Mouse (Mus musculus) right cerebral cortex, adult 2 months (tissue): ENCODE results near the gene Olfr985.

Source experiments
- DNase-seq, 2 experiments: peaks; one replicate each; pipeline ENCODE4 v3.0.0; 2021 to 2022; ENCODE audit warnings: low spot score in 2 of 2

Olfr985 gene

DNA sequence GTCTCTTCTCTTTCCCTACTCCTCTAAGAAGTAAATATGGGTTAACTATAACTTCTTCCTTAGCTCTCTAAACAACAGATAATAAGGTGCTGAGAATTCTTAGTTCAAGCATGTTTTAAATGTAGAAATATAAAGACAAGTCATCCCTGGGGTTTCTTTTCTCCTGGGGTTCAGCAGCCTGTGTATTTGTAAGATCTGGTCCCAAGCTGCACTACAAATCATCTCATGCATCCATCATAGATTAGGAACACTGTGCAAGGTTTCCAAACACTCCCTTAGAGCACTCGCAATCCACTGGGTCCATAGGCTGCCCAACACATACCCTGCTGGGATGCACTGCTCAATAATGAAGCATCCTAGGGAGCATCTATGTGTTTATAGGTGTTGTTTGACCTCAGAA, at the start of gene Olfr985:
Gene Olfr985 (minus strand): TSS at position 101 of the 400 bp plus-strand sequence.
- DNase-seq: no peak

DNA sequence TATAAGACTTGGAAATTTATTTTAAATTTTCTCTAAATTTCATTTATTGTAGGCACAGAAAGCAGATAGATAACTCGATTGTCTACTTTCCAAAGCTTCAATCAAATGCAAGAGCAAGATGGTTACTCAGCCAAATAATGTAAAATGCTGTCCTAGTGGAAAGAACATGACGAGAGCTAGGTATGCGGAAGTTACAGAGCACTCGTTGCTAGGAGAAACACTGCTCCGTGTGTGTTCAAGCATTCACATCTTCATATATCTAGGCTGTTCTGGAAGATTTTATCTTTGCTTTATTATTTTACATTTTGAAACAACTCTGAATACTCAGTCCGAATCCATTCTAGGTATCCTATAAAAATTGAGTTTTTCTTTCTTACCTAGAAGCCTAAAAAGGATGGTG, 47.0 kb upstream of the Olfr985 start:
- DNase-seq: no peak

DNA sequence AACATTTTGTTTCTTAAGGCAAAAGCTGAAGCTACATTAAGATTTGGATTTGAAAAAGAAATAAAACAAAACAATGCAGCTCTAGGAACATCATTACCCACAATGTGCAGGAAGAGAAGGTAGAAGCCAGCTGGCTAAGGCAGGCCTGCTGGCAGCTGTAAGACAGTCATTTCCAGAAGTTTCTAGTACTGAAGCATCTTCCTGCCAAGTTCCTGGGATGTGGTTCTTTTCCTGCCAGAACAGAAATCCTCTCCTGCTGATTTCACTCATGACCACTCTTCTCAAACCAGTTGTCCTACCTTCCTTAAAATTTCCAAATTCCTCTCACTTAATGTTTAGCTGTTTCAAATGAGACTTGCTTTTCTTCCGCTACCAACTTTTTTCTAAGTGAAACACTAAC, 36.5 kb upstream of the Olfr985 start:
- DNase-seq: no peak

DNA sequence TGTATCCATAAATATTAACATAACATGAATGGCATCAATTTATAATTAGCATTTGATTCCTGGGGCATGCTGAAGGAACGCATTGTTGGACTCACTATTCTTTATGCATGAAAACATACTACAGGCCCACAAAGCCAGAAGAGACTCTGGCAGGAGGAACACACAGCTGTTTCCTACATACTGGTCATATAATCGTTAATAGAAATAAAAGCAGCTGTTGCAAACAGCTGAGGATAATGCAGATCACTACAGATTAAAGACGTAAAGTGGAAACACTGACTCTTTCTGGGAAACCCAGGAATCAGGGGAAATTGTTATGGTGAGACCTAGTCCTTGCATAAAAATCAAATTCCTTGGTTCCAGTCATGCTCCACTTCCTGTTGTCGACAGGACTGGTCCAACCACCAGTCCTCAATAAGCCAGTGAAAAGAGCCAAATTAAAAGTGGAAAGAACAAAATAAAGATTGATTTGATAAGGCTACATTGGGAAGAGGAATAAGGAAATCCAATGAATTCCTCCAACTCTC, 25.2 kb upstream of the Olfr985 start:
- DNase-seq: no peak

DNA sequence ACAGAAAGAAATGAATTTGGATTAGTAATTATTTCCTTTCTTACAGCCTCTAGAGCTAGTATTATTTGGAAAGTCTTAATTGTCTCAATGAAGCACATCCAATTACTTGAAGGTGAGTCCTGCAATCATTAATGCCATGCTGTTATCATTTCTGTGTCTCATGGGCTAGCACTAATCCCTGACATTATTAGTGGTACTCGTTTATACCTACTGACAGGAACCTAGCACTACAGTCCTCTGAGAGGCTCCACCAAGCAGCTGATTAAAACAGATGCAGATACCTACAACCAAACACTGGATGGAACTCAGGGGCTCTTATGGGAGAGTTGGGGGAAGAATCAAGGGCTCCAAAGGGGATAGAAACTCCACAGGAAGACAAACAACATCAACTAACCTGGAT, 11.6 kb upstream of the Olfr985 start:
- no peak for DNase-seq

DNA sequence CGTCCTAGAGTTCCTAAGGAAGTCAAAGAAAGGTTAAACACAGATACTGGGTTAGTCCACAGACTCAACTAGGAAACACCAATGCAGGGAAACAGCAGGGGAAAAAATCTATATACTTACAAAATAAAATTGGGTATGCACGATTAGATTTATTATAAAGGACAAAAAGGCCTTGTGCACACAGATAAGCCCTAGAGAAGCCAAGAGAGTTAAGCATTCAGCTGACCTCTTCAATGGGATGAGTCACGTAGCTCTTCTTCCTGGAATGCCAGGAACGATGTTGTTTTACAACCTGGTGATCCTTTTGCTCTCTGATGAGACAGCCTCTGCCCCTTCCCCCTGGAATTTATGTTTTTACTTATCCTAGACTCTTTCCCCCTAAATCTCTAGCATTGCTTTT, 9.5 kb upstream of the Olfr985 start:
- no peak for DNase-seq

DNA sequence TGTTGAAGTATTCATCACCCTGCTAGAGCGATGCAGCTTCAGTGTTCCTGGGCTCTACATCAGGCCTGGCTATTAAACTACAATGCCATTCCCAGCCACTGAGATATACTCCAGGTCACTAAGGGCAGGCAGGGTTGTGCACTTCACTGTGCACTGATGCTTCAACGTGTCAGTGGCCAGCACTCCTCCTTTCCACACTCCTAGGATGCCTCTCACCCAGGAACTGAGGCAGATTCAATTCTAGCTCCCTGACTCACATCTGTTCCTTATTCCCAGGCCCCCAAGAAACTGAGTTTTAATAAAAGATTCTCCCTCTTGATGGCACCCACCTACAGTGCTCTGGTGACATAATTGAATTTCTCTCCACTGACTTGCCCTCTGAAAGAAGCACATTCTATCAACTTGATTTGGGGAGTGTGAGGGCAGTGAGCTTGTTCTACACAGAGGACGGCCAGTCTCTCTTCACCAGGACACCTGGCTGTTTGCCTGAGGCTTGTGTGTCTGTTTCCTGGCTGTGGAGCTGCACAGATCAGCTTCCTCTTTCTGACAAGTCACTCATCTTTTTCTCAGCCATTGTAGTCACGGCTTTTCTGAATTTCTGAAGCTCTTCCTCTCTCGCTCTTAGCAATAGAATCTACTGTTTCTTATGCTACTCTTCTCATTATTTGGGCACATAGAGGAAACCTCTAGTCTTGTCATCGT, 7.2 kb upstream of the Olfr985 start:
- no peak for DNase-seq

DNA sequence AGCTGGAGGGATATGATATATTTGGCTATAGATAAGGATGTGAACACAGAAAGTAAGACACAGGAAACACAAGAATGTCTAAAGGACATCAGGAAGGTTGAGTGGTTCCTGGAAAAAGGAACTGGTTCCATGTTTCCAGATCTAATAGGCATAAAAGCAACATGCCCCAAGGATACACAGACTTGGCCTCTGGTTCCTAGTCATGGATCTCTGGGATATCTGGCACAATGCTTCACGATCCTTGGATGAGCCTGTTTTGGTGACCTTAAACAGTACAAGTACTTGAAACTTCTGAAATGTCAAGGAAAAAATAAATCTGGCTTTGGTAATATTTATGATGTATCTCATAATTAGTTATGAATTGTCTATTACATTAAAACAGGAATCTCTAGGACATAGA, 572 bp upstream of the Olfr985 start:
- no peak for DNase-seq

DNA sequence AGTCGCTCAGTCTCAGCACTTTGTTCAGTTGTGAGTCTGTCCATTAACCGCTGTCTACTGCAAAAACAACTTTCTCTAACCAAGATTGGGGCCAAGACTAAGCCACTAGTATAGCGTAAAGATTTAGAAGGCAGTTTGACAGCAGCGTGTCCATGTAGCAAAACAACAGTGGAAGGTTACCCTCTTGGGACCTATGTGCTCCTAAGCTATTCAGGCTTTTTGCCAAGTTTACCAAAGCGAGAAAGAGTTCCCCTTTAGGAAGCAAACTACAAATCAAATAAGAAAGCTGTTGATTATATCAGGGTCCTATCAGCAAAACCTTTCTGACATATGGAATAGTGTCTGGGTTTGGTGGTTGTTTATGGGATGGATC, 12.7 kb downstream of the Olfr985 start:
- DNase-seq: no peak

DNA sequence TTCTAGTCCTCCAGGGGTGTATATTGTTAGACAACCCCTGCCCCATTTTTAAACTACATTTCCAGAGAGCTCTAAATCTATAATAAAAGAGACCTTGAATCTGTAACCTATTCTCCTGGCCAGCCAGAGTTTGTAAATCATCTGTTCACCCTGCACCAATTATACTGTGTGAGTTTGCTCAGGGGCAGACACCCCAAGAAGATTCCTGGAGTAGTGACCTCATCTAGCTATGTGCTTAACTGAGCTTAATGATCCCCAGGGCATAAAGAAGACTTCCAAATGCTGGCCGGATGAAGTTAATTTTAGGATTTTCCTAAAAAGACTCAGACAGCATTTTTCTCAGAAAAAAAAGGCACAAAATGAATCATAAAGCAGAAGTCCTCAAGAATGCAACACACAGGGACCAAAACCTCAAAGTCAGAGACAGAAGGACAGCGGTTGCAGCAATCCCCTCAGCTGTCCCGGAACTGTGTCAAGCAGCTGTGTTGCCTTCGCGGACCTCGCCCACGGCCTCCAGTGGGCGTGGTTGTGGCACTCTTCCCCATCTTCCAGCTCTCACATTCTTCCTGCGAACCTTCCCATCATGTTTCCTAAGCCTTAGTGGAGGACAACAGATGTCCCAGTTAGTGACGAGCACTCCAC, 13.2 kb downstream of the Olfr985 start:
- DNase-seq: peak; percentile 12 to 22

DNA sequence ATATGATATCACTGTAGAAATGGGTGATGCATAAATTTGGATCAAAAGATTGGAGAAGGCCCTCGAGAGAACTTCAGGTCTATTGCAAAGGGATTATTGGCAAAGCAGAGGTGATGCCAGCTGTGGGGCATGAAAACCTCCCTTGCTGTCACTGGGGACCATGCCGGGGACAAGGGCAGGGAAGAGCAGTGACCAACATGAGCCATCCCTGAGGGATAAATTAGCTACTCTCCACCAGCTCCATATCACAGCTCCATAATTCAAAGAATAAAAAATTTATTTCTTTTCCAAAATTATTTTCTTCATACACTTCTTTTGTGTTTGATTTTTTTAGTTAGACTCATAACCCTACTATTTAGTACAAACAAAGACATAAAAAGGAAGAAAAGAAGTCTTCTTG, 15.9 kb downstream of the Olfr985 start, which contains the start of gene Olfr984:
Gene Olfr984 (minus strand): TSS at position 101 of the 400 bp plus-strand sequence.
- no peak for DNase-seq

DNA sequence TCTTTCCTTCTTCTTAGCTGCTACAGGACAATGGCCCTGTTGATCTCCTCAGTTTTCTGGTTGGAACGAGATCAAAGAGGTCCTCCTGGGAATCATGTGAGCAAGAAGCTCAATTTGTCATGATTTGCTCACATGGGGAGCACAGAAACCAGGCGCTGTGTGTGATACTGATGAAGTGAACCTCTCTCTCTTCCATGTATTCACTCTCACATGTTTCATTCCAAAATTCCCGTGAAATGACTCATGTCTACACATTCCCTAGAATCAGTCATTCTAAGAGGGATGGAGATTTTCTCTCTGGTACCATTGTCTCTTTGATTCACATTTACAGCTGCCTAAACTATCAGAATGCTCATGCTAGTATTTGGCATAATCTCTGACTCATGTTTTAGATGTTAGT, 35.2 kb downstream of the Olfr985 start:
- no peak for DNase-seq

DNA sequence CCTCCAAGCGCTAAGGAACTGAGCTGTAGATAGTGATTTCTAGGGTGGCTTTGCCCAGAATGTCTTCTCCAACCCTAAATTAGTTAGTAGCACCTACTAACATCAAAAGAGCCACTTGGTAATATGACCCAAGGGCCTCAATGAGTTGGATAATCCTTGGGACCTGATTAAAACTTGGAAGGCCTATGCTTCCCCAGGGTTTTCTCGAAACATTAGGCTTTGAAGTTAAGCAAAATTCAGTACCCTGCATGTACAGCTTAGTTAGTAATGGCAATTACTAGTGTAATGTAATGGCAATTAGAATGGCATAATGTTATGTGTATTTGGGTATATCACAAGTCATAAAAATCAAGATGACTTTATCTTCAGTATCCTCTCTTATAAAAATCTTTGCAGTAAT, 36.5 kb downstream of the Olfr985 start, which contains the start of gene Olfr983:
Gene Olfr983 (minus strand): TSS at position 101 of the 400 bp plus-strand sequence.
- DNase-seq: no peak
